Mouse (Mus musculus): ENCODE results near the gene Ctdnep1.

DNA sequence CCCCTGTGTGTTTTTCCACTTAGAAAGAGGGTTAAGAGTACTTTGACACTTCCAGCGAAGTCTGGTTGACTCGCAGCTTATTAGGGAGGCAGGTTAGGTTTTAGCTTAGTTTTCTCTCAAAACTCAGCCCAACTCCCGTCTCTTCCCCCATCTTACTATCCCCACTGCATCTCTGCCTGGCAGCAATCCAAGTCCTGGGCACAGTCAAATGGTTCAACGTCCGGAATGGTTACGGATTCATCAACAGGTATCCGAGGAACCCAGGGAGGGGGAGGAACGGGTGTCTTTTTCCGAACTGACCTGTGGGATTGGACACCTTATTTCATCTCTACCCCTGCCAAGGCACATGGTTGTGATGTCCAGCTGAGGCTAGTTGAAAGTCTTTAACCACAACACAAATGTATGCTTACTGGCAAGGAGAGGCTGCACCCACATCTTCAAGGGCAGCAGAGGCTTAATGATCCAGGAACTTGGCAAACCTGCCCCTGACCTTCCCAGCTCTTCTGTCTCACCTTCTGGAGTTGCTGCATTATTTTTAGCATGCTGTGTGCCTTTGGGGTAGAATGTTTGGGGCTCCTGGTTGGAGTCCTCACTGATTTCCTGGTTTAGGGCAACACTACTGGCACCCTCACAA, 44.1 kb upstream of the Ctdnep1 start:
- TF ChIP-seq NELFE (IDR thresholded peaks at IDR 0.05; ENCODE audit: low read depth, low read length) (no peak), RCOR1 (conservative IDR thresholded peaks at IDR 0.05; ENCODE audit: low read depth, low read length) (no peak), JUND (conservative IDR thresholded peaks at IDR 0.05; ENCODE audit: low read depth, low read length) (no peak), POLR2A (IDR thresholded peaks at IDR 0.05; ENCODE audit: low read depth, low read length) (no peak), HCFC1 (IDR thresholded peaks at IDR 0.05; ENCODE audit: low read depth, low read length) (no peak), EP300 (IDR thresholded peaks at IDR 0.05; ENCODE audit: low read length) (no peak), CHD2 (IDR thresholded peaks at IDR 0.05; ENCODE audit: low read length) (no peak), TCF12 (IDR thresholded peaks at IDR 0.05; ENCODE audit: low read depth, low read length) (no peak), CTCF (conservative IDR thresholded peaks at IDR 0.05 in 1 of 2, IDR thresholded peaks at IDR 0.05 in 1 of 2; ENCODE audit: low read depth in 2 of 2, low read length in 2 of 2) (no peak), MAFK (IDR thresholded peaks at IDR 0.05; ENCODE audit: insufficient replicate concordance, low read length) (no peak), POLR2AphosphoS2 (IDR thresholded peaks at IDR 0.05; ENCODE audit: low read depth, low read length) (no peak), ZKSCAN1 (IDR thresholded peaks at IDR 0.05; ENCODE audit: borderline replicate concordance, low read depth, low read length) (no peak), USF1 (IDR thresholded peaks at IDR 0.05; ENCODE audit: low read depth, low read length) (no peak), UBTF (IDR thresholded peaks at IDR 0.05; ENCODE audit: low read depth, low read length) (no peak)

All from CH12.LX (cell line).